Mouse (Mus musculus): ENCODE measurements around the gene Smad9.

DNA sequence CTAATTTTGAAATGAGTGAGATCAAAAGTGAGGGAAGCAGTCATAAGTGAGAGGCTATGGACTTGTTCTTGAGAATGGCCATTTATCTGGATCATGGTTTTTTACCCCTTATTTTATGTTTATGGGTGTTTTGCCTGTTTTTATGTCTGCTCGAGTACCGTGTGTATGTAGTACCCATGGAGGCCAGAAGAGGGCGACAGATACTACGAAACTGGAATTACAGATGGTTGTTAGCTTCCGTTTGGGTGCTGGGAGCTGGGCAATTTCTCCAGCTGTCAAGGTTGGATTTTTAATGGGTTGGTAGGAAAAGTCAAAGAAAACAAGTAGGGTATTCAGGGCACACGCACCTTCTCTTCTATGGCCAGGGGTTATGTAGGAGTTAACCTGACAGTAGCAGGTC, 38.4 kb downstream of the Smad9 start:
- TF ChIP-seq CTCF (IDR thresholded peaks at IDR 0.05; ENCODE audit: low read depth, low read length) (no peak), GATA1 (IDR thresholded peaks at IDR 0.05; ENCODE audit: borderline replicate concordance, low read length) (no peak), TAL1 (conservative IDR thresholded peaks at IDR 0.05; ENCODE audit: low read depth, low read length) (no peak), GATA2 (IDR thresholded peaks at IDR 0.05; ENCODE audit: borderline replicate concordance, low read depth, low read length) (no peak), POLR2AphosphoS5 (IDR thresholded peaks at IDR 0.05; ENCODE audit: insufficient replicate concordance, low read depth, low read length) (no peak)
